8 mouse cellular contexts compared by ENCODE assay signal in genomic region chr16:64771431-64771818, GRCm38 (mm10). TPM values are rescaled to one million over a fixed set of nuclear protein-coding genes. Genes with fewer than 3 reads are reported as not detected.
DNase-seq lines count a peak whose midpoint lies in the region; ATAC-seq and TF ChIP-seq lines count a peak whose summit lies in the region.

No protein-coding gene starts in this region.

- peak; percentile 80 for DNase-seq in heart, adult 11 months
- DNase-seq in heart, postnatal 10 days, result no peak
- DNase-seq in ES-E14 (ENCODE audit: low read depth, low spot score), result no peak
- DNase-seq in adrenal gland, postnatal 25 days, result no peak
- DNase-seq in kidney, postnatal 25 days, result no peak
- DNase-seq in adrenal gland, postnatal 14 days, result no peak

- no peaks in the 10 kb centered on the region for H3K9me3 ChIP-seq in ES-E14 (ENCODE audit: control insufficient read depth, insufficient read depth, low read depth, low read length)
- no peaks in the 10 kb centered on the region for H3K9me3 ChIP-seq in forebrain, embryonic 16.5 days (ENCODE audit: control insufficient read depth, low read length)
- H3K9me3 ChIP-seq in liver, embryonic 16.5 days (replicated peaks; ENCODE audit: control insufficient read depth, low read length), result no peaks in the 10 kb centered on the region

- no peaks in the 10 kb centered on the region for H3K27me3 ChIP-seq in forebrain, embryonic 16.5 days (replicated peaks; ENCODE audit: control insufficient read depth, insufficient read depth, low read length)
- H3K27me3 ChIP-seq in liver, embryonic 16.5 days (ENCODE audit: control insufficient read depth, insufficient read depth, low read depth, low read length), result no peaks in the 10 kb centered on the region

- intact Hi-C loops in heart, postnatal 10 days (cut with DNase I), result loop anchor here (2.0 to 10.0 kb wide), 3 partner anchors 81 to 793 kb away; partner anchors contain the start of gene Chmp2b

- WGBS in forebrain, embryonic 16.5 days, result 90% methylated on average over 2 of the region's 2 CpGs
- WGBS in liver, embryonic 16.5 days (ENCODE audit: insufficient replicate concordance), result 87% methylated on average over 2 of the region's 2 CpGs

- no peak for ATAC-seq in forebrain, embryonic 16.5 days
- ATAC-seq in liver, embryonic 16.5 days (ENCODE audit: low read depth), result no peak

- peak overlapping the region; percentile 77; the same call in 1 of the 2 replicates for H3K27ac ChIP-seq in ES-E14 (ENCODE audit: insufficient read depth, low read depth, low read length, poor library complexity, severe bottlenecking)
- H3K27ac ChIP-seq in forebrain, embryonic 16.5 days (ENCODE audit: low read length), result no peak overlapping the region
- H3K27ac ChIP-seq in liver, embryonic 16.5 days (ENCODE audit: low read length), result no peak overlapping the region

- in situ Hi-C loops in ES-E14 (cut with MboI; ENCODE audit: low sequenced_read_pairs in 2 of 2, unreplicated experiment in 2 of 2), result loop anchor here in 1 of 2 experiments (25.0 kb wide), 1 partner anchor 766 kb away; no protein-coding TSS in a partner anchor

- H3K4me1 ChIP-seq in ES-E14 (ENCODE audit: control insufficient read depth in 2 of 2, insufficient read depth in 2 of 2, low read length in 2 of 2, poor library complexity in 1 of 2), result peaks cover 0 to 1% of the 10 kb centered on the region in 2 experiments; a peak in 1 of 4 replicates
- peaks cover 8% of the 10 kb centered on the region for H3K4me1 ChIP-seq in forebrain, embryonic 16.5 days (replicated peaks; ENCODE audit: control insufficient read depth, insufficient read depth, low read length)
- peaks cover 6% of the 10 kb centered on the region; the same call in 1 of the 2 replicates for H3K4me1 ChIP-seq in liver, embryonic 16.5 days (ENCODE audit: control insufficient read depth, low read depth, low read length)

- peak overlapping the region; percentile 90 to 98 for H3K4me3 ChIP-seq in ES-E14 (ENCODE audit: insufficient read depth in 1 of 2, low read depth in 1 of 2, low read length in 2 of 2, poor library complexity in 1 of 2, severe bottlenecking in 1 of 2)
- peak overlapping the region; percentile 91 for H3K4me3 ChIP-seq in forebrain, embryonic 16.5 days (replicated peaks; ENCODE audit: low read length)
- H3K4me3 ChIP-seq in liver, embryonic 16.5 days (ENCODE audit: low read depth, low read length), result peak overlapping the region; percentile 89

- H3K4me2 ChIP-seq in forebrain, embryonic 16.5 days (ENCODE audit: low read length), result peak overlapping the region; percentile 56
- peak overlapping the region; percentile 75 for H3K4me2 ChIP-seq in liver, embryonic 16.5 days (ENCODE audit: low read depth, low read length)

- peaks cover 2% of the 10 kb centered on the region; the same call in 1 of the 2 replicates for H3K36me3 ChIP-seq in ES-E14 (ENCODE audit: control insufficient read depth, insufficient read depth, low read length, poor library complexity, severe bottlenecking)
- H3K36me3 ChIP-seq in forebrain, embryonic 16.5 days (ENCODE audit: control insufficient read depth, insufficient read depth), result no peaks in the 10 kb centered on the region
- H3K36me3 ChIP-seq in liver, embryonic 16.5 days (ENCODE audit: control insufficient read depth, insufficient read depth), result no peaks in the 10 kb centered on the region

- H3K9ac ChIP-seq in ES-E14 (ENCODE audit: insufficient read depth, low read depth, low read length, poor library complexity, severe bottlenecking), result no peak overlapping the region; the same call in 1 of the 2 replicates
- H3K9ac ChIP-seq in forebrain, embryonic 16.5 days (replicated peaks; ENCODE audit: low read depth, low read length), result peak overlapping the region; percentile 94
- H3K9ac ChIP-seq in liver, embryonic 16.5 days (ENCODE audit: low read depth, low read length), result peak overlapping the region; percentile 85

TF ChIP-seq in ES-E14, 5 proteins besides CTCF, POLR2A, EP300 and RAD21:
- no peak for TF ChIP-seq ZC3H11A (IDR thresholded peaks at IDR 0.05; ENCODE audit: borderline replicate concordance, low read depth, low read length)

RNA-seq across cellular contexts. Expression of gene 4930453N24Rik, which starts 0.5 kb away (rescaled TPM):
- total RNA-seq in heart, postnatal 10 days (2021), result 10 to 100 TPM; 27.1 to 31.0 TPM
- total RNA-seq in ES-E14 (2012; rRNA removed), result 25.3 and 33.3 TPM in 2 replicates
- 19.0 and 25.2 TPM in 2 replicates for polyA plus RNA-seq in forebrain, embryonic 16.5 days (2015; fragmentation: Nextera tagmentation; extraction: Ambion mirVana)
- 5.7 and 8.2 TPM in 2 replicates for polyA plus RNA-seq in liver, embryonic 16.5 days (2015; fragmentation: Nextera tagmentation; extraction: Ambion mirVana)
- 29.5 and 36.7 TPM in 2 replicates for total RNA-seq in adrenal gland, postnatal 25 days (2021)
- 35.9 and 39.9 TPM in 2 replicates for total RNA-seq in adrenal gland, postnatal 14 days (2021)
